Mouse (Mus musculus) E14TG2a.4 (cell line): ENCODE results near the gene Cdc6.

Experiments
- CTCF ChIP-seq: conservative IDR thresholded peaks from 2 replicates; pipeline ENCODE4 v1.5.1; 2014; ENCODE audit warnings: low read length
- NANOG ChIP-seq: IDR thresholded peaks from 2 replicates; pipeline ENCODE4 v1.6.1; 2014; ENCODE audit warnings: borderline replicate concordance, low read length, mixed read lengths
- POU5F1 ChIP-seq: IDR thresholded peaks from 2 replicates; pipeline ENCODE4 v1.6.1; 2014; ENCODE audit warnings: low read length, borderline replicate concordance

DNA sequence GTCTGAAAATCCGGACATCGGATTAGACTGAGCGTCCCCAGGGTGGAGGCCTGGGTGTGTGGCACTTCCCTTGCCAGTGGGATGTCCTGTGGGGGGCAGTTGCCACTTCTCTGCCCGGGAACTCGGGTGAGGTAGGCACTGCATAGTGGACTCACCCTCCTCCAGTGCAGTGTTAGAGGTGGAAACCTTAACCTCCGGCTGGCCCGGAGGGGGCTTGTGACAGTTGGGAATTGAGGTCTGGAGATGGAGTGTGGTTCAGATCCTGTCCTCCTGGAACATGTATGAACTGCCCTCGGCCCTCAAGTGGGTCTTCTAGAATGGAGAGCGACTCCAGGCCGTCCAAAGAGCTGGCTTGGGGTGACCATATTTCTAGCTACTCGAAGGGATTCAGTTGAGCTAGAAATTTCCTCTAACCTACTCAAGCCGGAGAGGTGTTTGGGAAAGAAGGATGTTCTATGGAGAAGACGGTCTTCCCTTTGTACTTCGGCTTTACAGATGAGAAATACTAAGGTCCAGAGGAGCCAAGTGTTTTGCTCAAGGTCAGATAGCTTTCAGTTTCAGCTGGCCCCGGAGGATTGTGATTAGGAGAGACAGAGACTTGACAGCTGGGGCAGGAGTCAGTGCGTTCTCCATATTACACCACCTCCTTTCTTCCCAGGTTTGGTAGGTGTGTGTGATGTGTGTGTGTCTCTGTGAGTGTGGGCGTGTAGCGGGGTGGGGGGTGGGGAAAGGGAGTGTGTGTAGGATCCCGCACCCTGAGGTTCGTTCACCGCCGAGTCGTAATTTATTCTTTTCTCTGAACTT, 29.2 kb downstream of the Cdc6 start:
- TF ChIP-seq CTCF = no peak
- TF ChIP-seq POU5F1 = no peak
- no peak for TF ChIP-seq NANOG
